Mouse (Mus musculus) CH12.LX (cell line): ENCODE data around the gene Cplx2. TPM values are rescaled to one million over a fixed set of nuclear protein-coding genes. Genes with fewer than 3 reads are reported as not detected.

Experiments
- DNase-seq: peaks from one replicate; pipeline ENCODE4 v3.0.0-alpha.2; 2013; ENCODE audit errors: extremely low read depth
- H3K27ac ChIP-seq: 2 replicates; pipeline ENCODE4 v1.5.1; 2012; ENCODE audit warnings: low read depth, mild to moderate bottlenecking, control low read depth, moderate library complexity; ENCODE audit not compliant: insufficient read depth
- H3K27me3 ChIP-seq: replicated peaks from 2 replicates; pipeline ENCODE3; 2012; ENCODE audit warnings: inconsistent platforms
- H3K36me3 ChIP-seq, 2 experiments: replicated peaks in 1 of 2; 2 replicates each; pipeline versions ENCODE3 to v1.6.1; 2012; ENCODE audit warnings: inconsistent platforms in 1 of 2, low read length in 1 of 2, mild to moderate bottlenecking in 1 of 2, mixed read lengths in 1 of 2, moderate library complexity in 1 of 2; ENCODE audit not compliant: control insufficient read depth in 1 of 2, insufficient read depth in 1 of 2
- H3K4me1 ChIP-seq, 2 experiments: 2 replicates each; pipeline ENCODE4 v1.6.1; 2012; ENCODE audit warnings: inconsistent platforms in 1 of 2, moderate library complexity in 1 of 2; ENCODE audit not compliant: insufficient read depth in 2 of 2, control insufficient read depth in 1 of 2
- H3K4me2 ChIP-seq: 2 replicates; pipeline ENCODE4 v1.6.1; 2012; ENCODE audit warnings: low read depth, mild to moderate bottlenecking, control low read depth; ENCODE audit not compliant: poor library complexity, insufficient read depth, severe bottlenecking
- H3K4me3 ChIP-seq, 3 experiments: fragments of 150-350 bp in 1 of 3; sonication (generic) in 1 of 3; replicated peaks in 1 of 3; 2 replicates each; pipeline versions ENCODE3 to v1.5.1; 2011 to 2012; ENCODE audit warnings: low read depth in 2 of 3, low read length in 2 of 3, mild to moderate bottlenecking in 2 of 3, moderate library complexity in 2 of 3, control low read depth in 1 of 3, improper control_type of control experiment in 1 of 3, inconsistent platforms in 1 of 3, mixed read lengths in 1 of 3; ENCODE audit not compliant: poor library complexity in 1 of 3
- H3K79me2 ChIP-seq: replicated peaks from 2 replicates; pipeline ENCODE4 v1.6.1; 2012; ENCODE audit warnings: mild to moderate bottlenecking, moderate library complexity; ENCODE audit not compliant: control insufficient read depth, poor library complexity, insufficient read depth, severe bottlenecking; ENCODE audit errors: extremely low read depth
- H3K9ac ChIP-seq: 2 replicates; pipeline ENCODE4 v1.6.1; 2012; ENCODE audit warnings: low read depth, mild to moderate bottlenecking, control low read depth, moderate library complexity; ENCODE audit not compliant: insufficient read depth
- H3K9me3 ChIP-seq: replicated peaks from 2 replicates; pipeline ENCODE3; 2012; ENCODE audit warnings: low read length, inconsistent platforms, mixed read lengths
- CHD1 ChIP-seq: IDR thresholded peaks from 2 replicates; pipeline ENCODE4 v1.6.1; 2012; ENCODE audit warnings: low read depth, low read length, improper control_type of control experiment, inconsistent platforms
- E2F4 ChIP-seq: IDR thresholded peaks from 2 replicates; pipeline ENCODE4 v1.6.1; 2011; ENCODE audit warnings: low read depth, low read length, improper control_type of control experiment; ENCODE audit not compliant: insufficient replicate concordance
- ETS1 ChIP-seq: conservative IDR thresholded peaks from 2 replicates; pipeline ENCODE4 v1.6.1; 2012; ENCODE audit warnings: low read depth, mild to moderate bottlenecking, inconsistent platforms, low read length, improper control_type of control experiment, moderate library complexity
- JUN ChIP-seq: IDR thresholded peaks from 2 replicates; pipeline ENCODE4 v1.6.1; 2011; ENCODE audit warnings: low read depth, mild to moderate bottlenecking, low read length, improper control_type of control experiment, moderate library complexity; ENCODE audit not compliant: insufficient read depth
- JUND ChIP-seq: conservative IDR thresholded peaks from 2 replicates; pipeline ENCODE4 v1.6.1; 2011; ENCODE audit warnings: low read depth, low read length, improper control_type of control experiment
- KAT2A ChIP-seq: IDR thresholded peaks from 2 replicates; pipeline ENCODE4 v1.6.1; 2012; ENCODE audit warnings: low read length, improper control_type of control experiment, inconsistent platforms; ENCODE audit not compliant: insufficient replicate concordance
- MAZ ChIP-seq: IDR thresholded peaks from 2 replicates; pipeline ENCODE4 v1.6.1; 2012; ENCODE audit warnings: low read depth, mild to moderate bottlenecking, inconsistent platforms, low read length, improper control_type of control experiment, moderate library complexity
- MXI1 ChIP-seq: IDR thresholded peaks from 2 replicates; pipeline ENCODE4 v1.6.1; 2011; ENCODE audit warnings: mild to moderate bottlenecking, low read depth, low read length, improper control_type of control experiment
- NELFE ChIP-seq: IDR thresholded peaks from 2 replicates; pipeline ENCODE4 v1.6.1; 2011; ENCODE audit warnings: low read depth, low read length, improper control_type of control experiment
- PAX5 ChIP-seq: IDR thresholded peaks from 2 replicates; pipeline ENCODE4 v1.6.1; 2012; ENCODE audit warnings: low read length, inconsistent platforms, mixed read lengths
- POLR2AphosphoS2 ChIP-seq: IDR thresholded peaks from 2 replicates; pipeline ENCODE4 v1.6.1; 2011; ENCODE audit warnings: low read depth, low read length, improper control_type of control experiment
- RCOR1 ChIP-seq: conservative IDR thresholded peaks from 2 replicates; pipeline ENCODE4 v1.6.1; 2012; ENCODE audit warnings: low read depth, mild to moderate bottlenecking, inconsistent platforms, low read length, improper control_type of control experiment
- SIN3A ChIP-seq: IDR thresholded peaks from 2 replicates; pipeline ENCODE4 v1.6.1; 2012; ENCODE audit warnings: low read length, improper control_type of control experiment, inconsistent platforms
- TBP ChIP-seq: conservative IDR thresholded peaks from 2 replicates; pipeline ENCODE4 v1.6.1; 2011; ENCODE audit warnings: low read depth, low read length, improper control_type of control experiment
- TCF12 ChIP-seq: IDR thresholded peaks from 2 replicates; pipeline ENCODE4 v1.6.1; 2014; ENCODE audit warnings: low read depth, mild to moderate bottlenecking, inconsistent platforms, low read length, improper control_type of control experiment
- UBTF ChIP-seq: IDR thresholded peaks from 2 replicates; pipeline ENCODE4 v1.6.1; 2012; ENCODE audit warnings: low read depth, mild to moderate bottlenecking, inconsistent platforms, low read length, improper control_type of control experiment, moderate library complexity
- USF2 ChIP-seq: conservative IDR thresholded peaks from 2 replicates; pipeline ENCODE4 v1.6.1; 2011; ENCODE audit warnings: low read depth, low read length, improper control_type of control experiment
- ZKSCAN1 ChIP-seq: IDR thresholded peaks from 2 replicates; pipeline ENCODE4 v1.6.1; 2012; ENCODE audit warnings: low read depth, inconsistent platforms, low read length, improper control_type of control experiment, borderline replicate concordance
- ZMIZ1 ChIP-seq: IDR thresholded peaks from 2 replicates; pipeline ENCODE4 v1.6.1; 2012; ENCODE audit warnings: low read depth, mild to moderate bottlenecking, inconsistent platforms, low read length, improper control_type of control experiment
- ZNF384 ChIP-seq: IDR thresholded peaks from 2 replicates; pipeline ENCODE4 v1.6.1; 2012; ENCODE audit warnings: low read depth, low read length, improper control_type of control experiment, inconsistent platforms
- dilution Hi-C: fragments of 300-500 bp; cut with MboI; formaldehyde crosslinking; loops from 2 replicates; pipeline ENCODE4 v1.14.3; 2020; ENCODE audit warnings: low sequenced_read_pairs; ENCODE audit not compliant: extremely low pct_unique_long_range_greater_than_20kb, extremely low pct_ligation_motif_present
- in situ Hi-C: fragments of 300-500 bp; cut with MboI; formaldehyde crosslinking; loops from 3 replicates; pipeline ENCODE4 v1.14.3; 2019; ENCODE audit warnings: low sequenced_read_pairs, low pct_ligation_motif_present, low pct_unique_long_range_greater_than_20kb, mixed read lengths
- polyA plus RNA-seq: library from polyadenylated mRNA; unstranded; fragments of >175 nt; gene quantifications from 2 replicates; pipeline ENCODE4 v1.2.1, GENCODE M21; 2012; ENCODE audit warnings: low read depth; ENCODE audit not compliant: insufficient read length
- total RNA-seq, 2 experiments: library from RNA; depleted of rRNA; stranded (reverse); fragments of 300-350 nt in 1 of 2; fragments of >200 nt in 1 of 2; gene quantifications; 2 replicates each; pipeline ENCODE4 v1.2.3; 2012 to 2014

Gene Cplx2
- total and polyA plus RNA-seq, 3 experiments, result 0.05 to 0.21 (median 0.19) TPM

DNA sequence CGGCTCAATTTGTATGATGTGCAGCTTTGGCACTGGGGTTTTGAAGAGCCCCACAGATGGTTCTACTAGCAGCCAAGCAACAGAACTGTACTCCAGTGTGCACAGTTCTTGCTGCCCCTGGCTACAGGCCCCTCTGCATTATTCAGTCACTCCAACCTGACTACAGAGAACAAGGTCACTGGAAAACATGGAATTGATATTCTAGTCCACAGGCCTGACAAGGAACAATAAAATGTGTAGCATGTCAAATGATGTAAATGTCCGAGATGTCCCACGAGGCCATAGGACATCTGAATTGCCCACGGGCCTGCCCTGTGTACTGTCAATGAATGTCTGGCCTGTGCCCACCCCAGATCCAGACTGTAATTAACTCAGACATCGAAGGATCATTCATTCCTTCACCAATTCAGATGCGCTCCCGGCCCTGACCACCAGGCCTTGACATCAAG, 19.4 kb downstream of the Cplx2 start:
- Histone ChIP-seq H3K27ac (no peak overlapping the region), H3K79me2 (no peaks in the 10 kb centered on the region), H3K36me3 (no peaks in the 10 kb centered on the region), H3K27me3 (peaks cover 15% of the 10 kb centered on the region), H3K4me2 (no peak overlapping the region), H3K4me3 (no peak overlapping the region), H3K9me3 (no peaks in the 10 kb centered on the region), H3K4me1 (peaks cover 0 to 6% of the 10 kb centered on the region in 2 experiments; a peak in 2 of 4 replicates), H3K9ac (no peak overlapping the region)
- in situ Hi-C loops, result no loop called here
- no peak for DNase-seq
- dilution Hi-C loops, result no loop called here
- no peak for TF ChIP-seq ZMIZ1
- TF ChIP-seq ZKSCAN1, result no peak
- TF ChIP-seq POLR2AphosphoS2, result no peak
- TF ChIP-seq JUN, result no peak

- no peaks in the 10 kb centered on the region for H3K36me3 ChIP-seq
- H3K4me2 ChIP-seq, result no peak overlapping the region
- in situ Hi-C loops, result no loop called here
- H3K4me1 ChIP-seq, result peaks cover 0 to 9% of the 10 kb centered on the region in 2 experiments; a peak in 2 of 4 replicates
- no peak overlapping the region for H3K9ac ChIP-seq
- dilution Hi-C loops, result no loop called here
- H3K4me3 ChIP-seq, result no peak overlapping the region
- H3K27me3 ChIP-seq, result peaks cover 12% of the 10 kb centered on the region
- no peaks in the 10 kb centered on the region for H3K9me3 ChIP-seq
- no peak overlapping the region for H3K27ac ChIP-seq
- H3K79me2 ChIP-seq, result no peaks in the 10 kb centered on the region
- DNase-seq, result no peak
- TF ChIP-seq JUND (no peak), CHD1 (no peak), ZMIZ1 (no peak), NELFE (no peak), TCF12 (no peak), USF2 (no peak), RCOR1 (no peak), ZNF384 (no peak), TBP (no peak), ETS1 (no peak), KAT2A (no peak), E2F4 (no peak), PAX5 (no peak), MAZ (no peak), SIN3A (no peak), UBTF (no peak), MXI1 (no peak)
Observed at GRCm38 (mm10) chr13:54391313-54391712, 20.2 kb downstream of the Cplx2 start.
